Mouse (Mus musculus) inflammation-experienced regulatory T-cells, adult 6 months (primary cell): ENCODE results near the gene Gtpbp2. TPM values are rescaled to one million over a fixed set of nuclear protein-coding genes. Genes with fewer than 3 reads are reported as not detected.
A peak's percentile ranks its signal among the peaks of the same experiment; 100 is the strongest.

Experiments
- ATAC-seq: one replicate; pipeline ENCODE4 v1.8.0; 2017
- polyA plus RNA-seq, 3 experiments: library from polyadenylated mRNA; unstranded; fragments of 100-300 nt; shearing (Covaris generic); gene quantifications; one replicate each; pipeline ENCODE4 v1.2.1; 2017

Gtpbp2 gene
- 10 to 100 TPM; 47.8 to 71.3 (median 51.3) TPM for polyA plus RNA-seq

DNA sequence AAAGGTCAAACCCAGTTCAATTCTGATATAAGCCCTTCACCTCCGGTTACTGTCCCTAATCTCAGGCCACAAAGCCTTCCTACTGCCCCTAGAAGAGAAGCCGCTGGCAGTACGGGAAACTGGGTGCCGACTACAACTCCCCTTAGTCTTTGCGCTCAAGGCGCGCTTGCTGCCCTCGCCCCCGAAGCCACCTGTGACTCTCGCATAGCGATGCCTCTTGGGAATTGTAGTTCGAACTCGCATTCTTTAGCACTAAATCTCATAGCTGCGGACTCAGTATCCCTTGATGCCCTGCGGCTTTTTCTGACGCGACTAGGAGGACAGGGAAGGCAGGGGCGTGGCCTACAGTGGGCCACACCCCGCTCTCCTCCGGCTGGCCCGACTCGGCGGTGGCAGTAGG is at the start of gene Gtpbp2:
Gtpbp2 (plus strand) TSS at position 347 of the 400 bp plus-strand sequence.
- peak; percentile 88 for ATAC-seq

DNA sequence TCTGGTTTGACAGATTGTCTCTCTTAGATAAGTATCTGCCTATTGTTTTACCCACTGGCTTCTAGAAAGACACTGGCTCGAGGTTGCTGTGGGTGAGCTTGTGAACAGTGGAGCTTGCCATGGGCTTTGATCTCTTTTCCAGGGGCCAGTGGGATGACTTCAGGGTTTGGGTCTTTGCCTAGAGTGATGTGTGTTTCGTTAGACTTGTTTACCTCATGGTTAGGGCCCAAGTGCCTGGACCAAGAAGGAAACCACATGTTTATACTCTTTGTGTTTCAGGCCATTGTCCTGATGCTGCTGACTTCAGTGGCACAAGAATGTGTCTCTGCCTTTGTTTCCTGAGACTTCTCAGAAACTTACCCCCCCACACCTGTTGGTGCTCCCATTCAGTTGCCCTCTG is 45.3 kb upstream of the Gtpbp2 start:
- no peak for ATAC-seq

DNA sequence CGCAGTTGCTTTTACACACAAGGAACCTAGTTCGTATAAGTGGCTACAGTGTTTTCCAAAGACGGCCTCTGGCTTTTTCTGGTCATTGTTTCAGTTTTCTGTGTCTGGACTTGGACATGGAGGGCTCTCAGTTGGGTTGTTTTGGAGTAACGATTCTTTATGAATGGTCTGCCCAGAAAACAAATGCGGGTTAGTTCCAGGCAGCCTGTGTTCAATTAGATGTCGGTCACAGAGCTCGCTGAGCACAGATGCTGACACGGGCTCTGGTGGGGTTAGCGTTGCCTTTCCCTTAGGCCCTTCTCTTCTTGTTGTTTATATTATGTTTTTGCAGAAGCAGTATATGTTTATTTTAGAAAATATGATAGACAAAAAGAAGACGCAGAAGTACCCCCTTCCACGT is 44.7 kb upstream of the Gtpbp2 start:
- no peak for ATAC-seq

DNA sequence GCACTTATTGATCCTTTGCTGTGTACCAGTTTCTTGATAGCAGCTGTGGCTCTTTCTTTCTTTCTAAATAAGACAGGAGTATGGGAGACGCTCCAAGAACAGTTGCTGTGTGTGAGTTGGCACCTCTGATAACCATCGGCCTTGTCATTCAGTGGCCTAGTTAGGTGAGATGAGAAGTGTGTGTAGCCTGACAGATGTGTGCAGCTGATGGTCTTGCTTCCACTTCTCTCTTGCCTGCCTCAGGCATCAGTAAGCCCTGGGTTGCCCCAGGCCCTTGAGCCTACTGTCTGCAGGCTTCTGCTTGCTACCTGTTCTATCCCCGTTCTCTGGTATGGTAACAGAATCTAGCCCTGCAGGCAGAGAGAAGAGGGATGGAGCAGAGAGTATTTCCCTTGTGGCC is 44.0 kb upstream of the Gtpbp2 start:
- no peak for ATAC-seq

DNA sequence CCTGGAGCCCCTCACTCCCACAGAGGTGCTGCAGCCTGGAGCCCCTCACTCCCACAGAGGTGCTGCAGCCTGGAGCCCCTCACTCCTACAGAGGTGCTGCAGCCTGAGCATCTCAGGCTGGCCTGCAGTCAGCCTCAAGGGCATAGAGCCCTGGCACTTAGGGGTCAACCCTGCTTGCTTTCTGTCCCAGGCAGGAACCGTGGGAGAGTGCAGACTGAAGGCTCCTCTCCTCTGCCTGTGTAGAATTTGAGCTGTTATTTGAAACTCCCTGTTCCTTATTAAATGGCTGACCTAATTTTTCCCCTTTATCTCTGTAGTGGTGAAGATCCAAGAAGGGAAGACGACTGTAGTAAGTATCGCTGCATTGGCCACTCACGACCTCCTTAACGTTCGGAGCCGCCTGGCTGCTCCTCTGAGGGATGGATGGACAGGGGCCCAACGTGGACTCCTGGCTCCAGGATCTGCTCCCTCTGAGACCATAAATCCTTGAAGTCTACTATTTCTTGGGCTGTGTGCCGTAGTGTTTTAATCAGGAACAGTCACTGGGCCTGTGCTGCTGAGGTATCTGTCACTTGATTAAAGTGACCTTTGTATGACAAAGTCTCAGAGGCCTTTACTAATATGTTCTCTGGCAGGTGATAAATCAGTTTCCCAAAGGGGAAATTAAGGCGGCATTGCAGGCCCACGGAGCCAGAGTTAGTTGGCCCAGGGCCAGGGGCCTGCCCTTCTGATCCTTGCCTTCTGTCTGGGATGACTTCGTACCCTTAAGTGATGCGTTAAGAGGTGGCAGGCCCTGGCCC is 43.0 kb upstream of the Gtpbp2 start:
- ATAC-seq = no peak

DNA sequence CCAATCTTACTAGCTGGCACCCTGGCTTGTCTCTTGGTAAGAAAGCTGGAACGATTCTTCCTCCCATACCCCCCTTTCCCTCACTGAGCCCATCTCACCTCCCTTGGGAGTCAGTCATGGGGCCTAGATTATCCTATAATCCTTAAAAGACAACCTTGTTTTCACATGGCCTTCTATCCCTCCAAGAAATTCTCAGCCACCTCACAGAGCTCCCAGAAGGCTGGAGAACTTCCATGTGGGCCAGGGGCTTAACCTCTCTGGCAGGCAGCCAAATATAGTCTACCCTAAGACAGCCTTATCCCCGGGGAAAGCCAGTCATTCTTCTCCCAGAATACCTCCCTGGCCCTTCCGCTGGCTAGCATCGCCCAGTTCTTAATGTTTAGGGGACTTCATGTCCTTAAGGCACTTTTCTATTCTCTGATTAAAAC is 42.4 kb upstream of the Gtpbp2 start:
- ATAC-seq = no peak

DNA sequence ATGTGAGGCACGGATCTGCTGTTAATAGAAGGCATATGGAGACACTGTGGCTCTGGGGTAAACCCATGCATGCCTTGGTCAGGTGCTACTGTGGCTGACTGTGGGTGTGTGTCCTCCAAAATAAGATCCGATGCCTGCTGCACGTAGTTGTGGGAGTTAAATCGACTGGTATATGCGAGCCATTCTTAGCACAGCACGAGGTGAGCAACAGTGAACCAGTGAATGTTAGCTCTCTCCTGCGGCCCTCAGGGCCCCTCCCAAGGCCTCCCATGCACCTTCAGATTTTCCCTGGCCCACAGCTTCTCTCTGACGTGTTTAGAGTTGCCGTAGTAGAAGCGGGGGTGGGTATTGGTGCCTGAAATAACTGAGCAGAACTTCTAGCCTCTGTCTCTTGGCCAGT is 41.2 kb upstream of the Gtpbp2 start:
- ATAC-seq = no peak

DNA sequence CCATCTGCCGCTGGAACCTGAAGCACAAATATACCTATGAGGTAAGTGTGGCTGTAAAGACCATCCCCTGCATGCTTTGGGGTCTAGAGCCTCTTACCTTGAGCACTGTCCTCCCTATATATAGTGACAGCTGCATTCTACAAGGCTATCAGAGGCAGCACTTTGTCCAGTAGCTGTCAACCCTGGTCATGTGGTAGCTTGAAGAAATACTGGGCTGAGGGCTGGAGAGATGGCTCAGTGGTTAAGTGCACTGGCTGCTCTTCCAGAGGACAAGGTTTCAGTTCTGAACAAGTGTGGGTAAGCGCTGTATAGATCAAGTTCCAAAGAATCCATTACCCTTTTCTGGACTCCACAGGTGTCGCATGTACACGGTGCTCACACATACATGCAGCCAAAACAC is 38.0 kb upstream of the Gtpbp2 start:
- ATAC-seq = no peak

DNA sequence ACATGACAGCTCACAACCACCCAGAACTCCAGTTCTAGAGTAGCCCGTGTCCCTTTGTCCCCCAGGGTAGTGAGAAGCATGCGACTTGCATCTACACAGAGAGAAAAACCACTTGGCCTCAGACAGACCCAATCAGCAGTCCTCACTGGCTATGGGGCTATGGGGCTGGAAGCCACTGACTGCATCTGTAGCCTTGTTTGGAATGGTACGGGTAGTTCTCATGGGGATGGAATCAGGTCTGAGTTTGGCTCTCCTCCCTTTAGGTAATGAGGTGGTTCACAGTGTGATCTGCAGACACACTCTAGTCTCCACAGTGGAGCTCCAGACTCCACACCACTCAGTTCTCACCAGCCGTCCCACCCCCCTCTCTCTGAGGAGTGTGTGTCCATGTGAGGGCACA is 37.5 kb upstream of the Gtpbp2 start:
- ATAC-seq = no peak

DNA sequence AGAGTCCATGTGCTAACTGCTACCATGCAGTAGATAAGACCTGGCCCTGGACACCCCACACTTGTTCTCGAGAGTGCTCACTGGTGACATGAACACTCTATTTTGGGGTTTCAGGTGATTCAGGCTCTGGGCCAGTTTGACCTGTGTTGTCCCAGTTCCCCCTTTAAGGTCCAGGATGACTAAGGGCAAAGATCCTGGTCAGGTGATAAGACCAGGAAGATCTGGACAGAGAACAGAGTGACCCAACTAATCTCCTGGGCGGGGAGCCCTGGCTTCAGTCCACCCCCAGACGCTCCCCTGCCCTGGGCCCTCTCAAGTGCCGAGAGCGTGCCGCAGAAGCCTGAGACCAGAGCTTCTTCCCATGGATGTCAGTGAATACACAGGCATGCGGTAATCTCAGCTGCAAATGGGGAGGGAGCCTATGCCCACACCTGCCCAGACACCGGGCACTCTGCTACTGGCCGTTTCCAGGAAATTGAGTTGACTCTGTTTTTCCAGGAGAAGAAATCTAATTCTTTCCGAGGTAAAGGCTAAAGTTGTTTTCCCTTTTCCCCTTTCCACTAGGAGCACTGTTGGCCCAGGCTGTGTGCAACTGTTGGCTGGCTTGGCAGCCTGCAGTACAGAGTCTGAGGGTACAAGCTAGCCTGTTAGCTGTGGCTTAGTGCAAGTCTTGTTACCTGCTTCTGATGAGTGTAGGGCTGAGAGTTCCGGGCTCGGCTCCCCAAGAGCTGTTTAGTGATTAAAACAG is 36.7 kb upstream of the Gtpbp2 start:
- ATAC-seq = no peak

DNA sequence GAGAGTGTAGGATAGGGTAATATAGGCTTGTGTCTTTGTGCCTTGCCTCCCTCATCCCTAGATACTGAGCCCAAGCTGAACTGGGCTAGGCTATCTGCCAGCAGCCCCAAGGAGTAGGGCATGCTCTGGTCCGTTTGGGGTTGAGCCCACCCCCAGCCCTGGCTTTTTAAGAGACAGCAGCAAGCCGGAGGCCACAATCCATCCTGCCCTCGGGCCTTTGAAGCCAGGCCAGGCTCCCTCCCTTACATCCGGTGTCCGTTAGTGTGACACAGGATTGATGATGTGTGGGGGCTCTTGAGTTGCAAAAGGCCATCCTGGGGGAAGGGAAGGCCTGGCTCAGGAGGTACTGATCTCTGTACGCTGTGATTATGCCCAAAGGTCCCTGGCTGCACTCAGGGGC is 34.2 kb upstream of the Gtpbp2 start:
- no peak for ATAC-seq

DNA sequence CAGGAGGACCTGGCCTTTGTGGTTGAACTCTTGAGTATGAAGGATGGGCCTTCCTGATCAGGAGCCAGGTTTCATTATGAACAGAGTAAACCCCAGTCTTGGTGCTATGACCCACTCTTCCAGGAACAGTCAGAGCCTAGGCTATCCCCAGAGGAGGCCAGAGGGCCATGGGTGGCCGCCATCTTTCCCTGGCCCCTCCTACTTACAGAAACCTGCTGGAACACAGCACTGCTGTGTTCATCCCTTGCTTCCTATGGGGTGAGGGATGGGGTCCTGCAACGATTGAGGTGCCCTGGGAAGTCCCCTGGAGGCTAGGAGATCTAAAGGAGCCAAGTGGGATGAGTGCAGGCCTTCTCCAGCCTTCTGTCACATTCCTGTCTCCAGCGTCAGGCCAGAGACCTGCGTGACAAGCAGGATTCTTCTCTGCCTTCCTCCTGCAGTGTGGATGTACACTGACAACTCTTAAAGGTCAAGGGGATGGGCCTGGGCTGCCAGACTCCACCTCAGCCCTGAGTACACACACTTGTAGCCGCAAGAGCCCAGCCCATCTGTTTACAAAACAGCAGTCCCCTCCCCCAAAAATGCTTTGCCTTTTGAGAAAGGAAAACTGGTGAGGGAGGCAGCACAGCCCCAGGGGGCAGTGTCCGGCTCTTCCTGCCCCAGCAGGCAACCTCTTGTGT is 32.9 kb upstream of the Gtpbp2 start:
- ATAC-seq = no peak

DNA sequence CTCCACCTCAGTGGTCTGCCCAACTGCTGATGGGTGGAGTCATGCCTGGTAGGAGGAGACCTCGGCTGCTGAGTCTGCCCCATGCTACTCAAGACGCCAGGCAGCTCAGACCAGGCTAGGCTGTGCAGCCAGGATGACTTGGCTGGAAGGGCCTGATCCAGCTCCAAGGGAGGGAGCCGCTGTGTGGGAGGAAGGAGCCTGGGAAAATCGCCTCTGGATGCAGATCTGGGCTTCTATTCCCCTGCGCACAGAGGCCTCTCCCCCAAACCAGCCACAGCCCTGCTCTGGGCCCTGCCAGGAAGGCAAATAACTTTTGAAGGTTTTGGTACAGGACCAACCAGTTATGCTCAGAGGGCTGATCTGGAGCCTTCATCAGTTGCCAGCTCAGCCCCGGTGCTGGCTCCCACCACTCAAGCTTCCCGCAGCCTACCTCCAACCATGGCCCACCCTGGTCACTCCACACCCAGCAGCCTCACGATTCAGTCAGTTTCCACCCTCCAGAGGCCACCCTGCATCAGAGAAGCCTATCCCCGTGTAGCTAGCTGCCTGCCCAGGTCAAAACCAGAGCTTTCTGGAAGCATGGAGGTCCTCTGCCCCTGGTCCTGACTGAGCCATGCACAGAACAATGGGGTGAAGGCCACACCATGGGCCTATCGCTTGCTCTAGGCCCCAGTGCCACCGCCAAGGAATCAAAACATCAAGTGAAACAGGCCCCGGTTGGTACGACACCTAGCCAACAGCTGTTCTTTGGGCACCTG is 30.9 kb upstream of the Gtpbp2 start:
- no peak for ATAC-seq

DNA sequence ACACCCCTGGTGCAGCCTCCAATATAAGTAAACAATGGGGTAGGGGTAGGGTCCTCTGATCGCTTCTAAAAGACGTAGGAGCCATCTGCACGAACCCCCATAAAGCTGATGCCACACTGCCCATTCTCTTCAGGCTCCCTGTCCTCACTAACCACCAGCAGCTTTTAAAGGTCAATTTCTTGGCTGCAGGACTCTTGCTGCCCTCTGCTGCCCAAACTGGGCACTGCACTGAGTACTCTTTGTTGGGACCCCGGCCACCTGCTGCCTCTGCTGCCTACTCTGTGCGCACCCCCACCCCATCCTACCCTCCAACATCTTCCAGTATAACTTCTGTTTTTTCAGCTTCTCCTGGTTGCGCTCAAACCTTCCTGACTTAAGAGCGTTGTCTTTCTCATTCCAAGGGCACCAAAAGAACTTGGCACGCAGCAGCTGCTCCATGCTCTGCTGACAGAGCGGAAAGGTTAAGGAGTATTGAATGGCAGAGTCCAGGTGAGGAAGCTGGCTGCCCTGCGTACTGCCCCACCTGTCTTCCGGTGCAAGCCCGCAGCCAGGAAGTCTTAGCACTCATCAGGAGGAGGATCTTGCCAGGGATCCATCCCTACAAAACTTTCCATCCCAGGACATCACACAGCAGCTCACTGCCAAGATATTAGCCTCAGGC is 28.6 kb upstream of the Gtpbp2 start:
- ATAC-seq = no peak

DNA sequence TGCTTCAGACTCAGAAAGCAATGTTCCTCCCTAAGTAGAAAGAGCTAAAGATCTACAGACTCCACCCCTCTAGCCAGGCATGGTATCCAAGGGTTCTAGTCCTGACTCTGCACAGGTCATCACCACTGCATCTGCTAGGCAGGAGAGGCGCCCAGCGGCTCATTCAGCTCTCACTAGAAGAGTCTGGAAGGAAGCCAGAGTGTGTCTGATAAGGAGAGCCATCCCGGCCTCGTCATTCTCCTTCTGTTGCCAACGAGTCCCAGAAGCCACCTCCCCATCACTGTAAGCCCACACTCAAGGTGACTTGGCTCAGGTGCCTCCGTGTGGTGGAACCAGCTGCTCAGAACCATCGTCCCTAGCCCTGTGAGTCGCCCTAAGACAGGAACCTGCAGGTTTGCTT is 28.0 kb upstream of the Gtpbp2 start:
- ATAC-seq = no peak

DNA sequence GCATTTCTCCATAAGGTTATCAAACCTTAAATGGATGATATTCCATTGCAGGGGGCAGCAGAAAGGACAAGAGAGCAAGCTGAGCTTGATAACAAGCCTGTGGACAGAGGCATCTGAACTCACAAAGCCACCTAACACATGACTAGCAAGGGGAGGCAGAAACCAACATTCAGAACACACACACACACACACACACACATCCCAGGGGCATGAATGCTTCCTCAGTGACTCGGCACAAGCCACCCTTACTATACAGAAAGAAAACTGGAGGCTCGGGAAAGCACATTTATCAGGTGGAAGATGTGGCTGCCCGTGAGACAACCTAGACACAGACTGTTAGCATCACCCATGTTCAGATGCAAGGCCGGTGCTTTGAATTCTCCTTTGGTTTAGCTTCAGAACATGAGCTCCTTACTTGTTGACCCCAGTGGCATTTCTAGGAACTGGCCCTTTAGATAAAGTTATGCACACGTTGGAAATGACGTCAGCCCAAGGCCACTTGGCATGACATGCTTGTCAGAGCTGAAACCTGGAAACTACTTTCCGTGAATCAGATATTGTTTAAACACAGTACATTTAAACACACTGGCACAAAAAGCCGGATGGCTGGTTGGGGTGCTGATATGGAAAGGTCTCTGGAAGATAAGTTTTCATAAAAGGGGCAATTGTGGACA is 22.1 kb upstream of the Gtpbp2 start:
- no peak for ATAC-seq

DNA sequence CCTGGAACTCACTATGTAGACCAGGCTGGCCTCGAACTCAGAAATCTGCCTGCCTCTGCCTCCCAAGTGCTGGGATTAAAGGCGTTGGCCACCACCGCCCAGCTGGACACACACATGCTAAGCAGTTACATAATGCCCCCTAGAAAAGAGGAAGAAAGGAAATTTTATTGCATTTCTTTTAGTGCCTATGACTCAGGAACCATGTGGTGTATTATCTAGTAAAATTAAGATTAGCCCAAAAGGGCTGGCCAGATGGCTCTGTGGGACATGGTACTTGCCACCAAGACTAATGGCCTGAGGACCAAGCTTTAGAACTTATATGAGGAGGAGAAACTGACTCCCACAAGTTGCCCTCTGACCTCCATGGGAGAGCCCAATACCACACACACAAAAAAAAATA is 21.0 kb upstream of the Gtpbp2 start:
- no peak for ATAC-seq

DNA sequence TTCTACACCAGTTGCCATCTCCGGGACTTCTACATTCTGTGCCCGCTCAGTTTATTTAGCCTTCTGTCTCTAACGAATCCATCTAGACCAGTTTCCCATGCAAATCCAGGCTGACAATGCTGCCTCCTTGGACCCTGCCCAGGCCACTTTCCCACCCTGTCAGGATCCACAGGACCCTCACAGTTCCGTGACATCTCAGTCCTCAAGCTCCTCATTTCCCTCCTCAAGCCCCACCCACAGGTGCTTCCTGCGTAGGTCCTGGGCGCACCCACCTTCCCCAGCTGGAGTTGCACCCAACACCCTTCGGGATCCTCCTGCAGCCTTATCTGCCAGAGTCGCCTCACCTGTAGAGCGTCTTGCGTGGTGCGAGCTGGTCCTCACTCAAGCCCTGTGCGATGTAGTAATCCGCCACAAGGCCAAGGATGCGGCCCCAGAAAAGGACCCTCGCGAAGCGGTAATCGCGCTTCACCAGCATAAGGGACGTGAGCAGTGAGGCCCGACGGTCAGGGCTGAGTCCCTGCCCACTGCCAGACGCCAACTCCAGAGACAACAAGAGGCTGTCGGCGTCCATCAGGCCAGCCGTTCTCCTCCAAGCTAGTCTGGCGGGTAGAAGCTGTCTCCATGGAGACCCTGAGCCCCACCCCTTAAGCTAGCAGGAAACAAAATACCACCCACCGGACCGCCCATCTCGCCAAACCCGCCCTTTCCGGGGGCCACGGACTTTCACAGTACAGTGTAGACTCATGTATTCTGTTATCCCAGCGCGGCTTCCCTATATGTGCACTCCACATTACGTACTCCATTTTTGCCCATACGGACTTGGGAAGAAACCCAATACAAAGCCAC is 17.0 kb upstream of the Gtpbp2 start, which contains the start of gene Rsph9:
Rsph9 (minus strand) TSS at position 639 of the 846 bp plus-strand sequence.
- ATAC-seq = peak; percentile 99

DNA sequence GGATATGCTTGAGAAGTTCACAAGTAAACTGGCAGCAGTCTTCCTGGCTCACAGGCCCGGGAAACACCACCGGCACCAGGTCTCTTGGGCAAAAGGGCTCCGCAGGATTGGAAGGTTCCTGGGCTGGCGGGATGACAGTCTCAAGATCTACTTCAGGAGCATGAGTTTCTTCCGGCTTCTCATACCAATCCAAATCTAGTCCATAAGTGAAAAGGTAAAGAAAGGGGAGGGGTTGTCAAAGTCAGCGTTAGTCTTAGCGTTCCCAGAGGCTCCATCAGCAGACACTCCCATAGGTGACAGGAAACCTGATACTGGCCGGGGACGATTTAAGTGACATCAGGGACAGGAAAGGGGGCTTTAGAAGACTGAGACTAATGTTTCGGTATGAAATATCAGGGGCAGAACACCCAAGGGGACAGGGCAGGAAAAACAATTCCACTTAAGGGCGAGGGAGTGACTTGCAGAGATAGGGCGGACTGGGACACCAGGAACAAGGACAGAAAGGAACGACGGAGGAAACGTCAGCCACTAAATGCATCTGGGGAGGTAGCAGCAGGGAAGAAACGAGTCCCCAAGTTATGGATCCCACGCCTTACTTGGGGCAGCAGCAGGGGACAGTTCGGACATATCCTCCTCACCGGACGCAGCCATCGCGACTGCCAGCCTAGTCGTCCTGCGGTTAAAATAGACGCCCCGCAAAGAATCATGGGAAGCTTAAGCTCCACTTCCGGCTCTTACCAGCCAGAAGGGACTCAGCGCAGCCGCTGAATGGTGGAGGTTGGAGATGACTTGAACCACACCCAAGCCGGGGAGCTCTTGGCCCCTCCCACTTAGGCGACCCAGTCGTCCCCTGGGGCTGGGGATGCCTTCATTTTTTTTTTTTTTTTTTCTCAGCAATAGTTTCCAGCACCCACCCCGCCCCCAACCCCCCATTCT is 7.7 kb upstream of the Gtpbp2 start, which contains the start of gene Mad2l1bp:
Mad2l1bp (minus strand) TSS at position 707 of the 936 bp plus-strand sequence.
- ATAC-seq = peak; percentile 96
